Mouse (Mus musculus) thymus, adult 2 months (tissue): Measurements from ENCODE around the gene Cryzl2.

Experiments used
- CTCF ChIP-seq: fragments of 200-500 bp; IDR thresholded peaks from 2 replicates; pipeline ENCODE4 v1.5.1; 2012; ENCODE audit warnings: mild to moderate bottlenecking, control low read depth, low read length, moderate library complexity, borderline replicate concordance; ENCODE audit not compliant: control insufficient read depth, poor library complexity, insufficient read depth; ENCODE audit errors: extremely low read depth
- POLR2A ChIP-seq: fragments of 200-500 bp; IDR thresholded peaks from 2 replicates; pipeline ENCODE4 v1.6.1; 2012; ENCODE audit warnings: mild to moderate bottlenecking, low read length, control low read depth, moderate library complexity; ENCODE audit not compliant: control insufficient read depth, poor library complexity, insufficient read depth; ENCODE audit errors: extremely low read depth

GRCm38 (mm10) chr1:157412454-157413369, 45.7 kb upstream of the Cryzl2 start, which contains the start of gene Rasal2:
- no peak for TF ChIP-seq CTCF
- no peak for TF ChIP-seq POLR2A
